Mouse (Mus musculus): ENCODE results near the gene Ice2.

Ice2 gene

DNA sequence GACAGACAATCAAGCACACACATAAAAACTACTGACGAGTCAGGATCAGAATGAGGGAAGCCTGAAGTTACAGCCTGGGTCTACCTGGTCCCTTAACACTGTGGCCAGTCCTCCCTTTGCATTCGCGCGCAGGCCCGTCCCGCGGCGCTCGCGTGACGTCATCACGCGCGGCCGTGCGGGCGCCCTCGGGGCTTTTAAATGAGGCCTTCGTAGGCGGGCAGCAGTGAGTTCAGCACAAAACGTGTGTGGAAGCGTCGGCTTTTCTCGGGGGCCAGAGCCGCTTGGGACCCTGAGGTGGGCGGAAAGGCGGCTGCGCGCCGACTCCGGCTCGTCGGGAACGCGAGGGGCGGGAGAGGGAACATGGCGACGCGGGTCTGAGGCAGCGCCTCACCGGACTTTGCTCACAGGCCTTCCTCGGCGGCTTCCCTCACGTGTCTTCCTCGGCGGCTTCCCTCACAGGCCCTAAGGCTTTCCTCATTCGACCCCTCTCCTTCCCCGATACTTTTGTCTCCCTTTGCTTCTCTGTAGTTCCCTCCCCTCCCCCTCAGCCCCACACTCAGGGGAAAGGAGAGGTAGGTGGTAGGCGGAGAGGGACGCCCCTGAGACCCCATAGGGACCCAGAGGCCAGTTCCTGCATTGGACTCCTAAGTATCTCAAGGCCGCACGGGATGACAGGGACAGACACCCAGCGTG is at the start of gene Ice2:
Gene Ice2, plus strand, starts transcription at position 147 of the 693 bp plus-strand sequence.
- peak; percentile 73 for DNase-seq (ENCODE audit: low read depth, low spot score)

DNA sequence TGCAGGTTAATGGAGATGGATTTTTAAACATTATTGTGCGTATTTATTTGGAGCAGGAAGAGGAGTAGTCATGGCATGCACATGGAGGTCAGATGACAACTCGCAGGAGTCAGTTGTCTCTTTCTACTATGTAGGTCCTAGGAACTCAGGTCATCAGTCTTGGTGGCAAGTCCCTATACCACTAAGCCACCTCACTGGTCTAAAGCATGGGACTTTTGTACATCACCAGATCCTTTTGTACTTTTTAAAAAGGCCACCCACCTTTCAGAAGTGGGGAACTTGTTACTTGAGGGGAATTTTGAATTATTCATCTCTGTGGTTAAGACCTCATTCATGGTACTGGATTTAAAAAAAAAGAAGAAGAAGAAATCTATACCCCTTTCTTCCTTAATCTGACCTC is 48.2 kb upstream of the Ice2 start:
- no peak for DNase-seq (ENCODE audit: low read depth, low spot score)

DNA sequence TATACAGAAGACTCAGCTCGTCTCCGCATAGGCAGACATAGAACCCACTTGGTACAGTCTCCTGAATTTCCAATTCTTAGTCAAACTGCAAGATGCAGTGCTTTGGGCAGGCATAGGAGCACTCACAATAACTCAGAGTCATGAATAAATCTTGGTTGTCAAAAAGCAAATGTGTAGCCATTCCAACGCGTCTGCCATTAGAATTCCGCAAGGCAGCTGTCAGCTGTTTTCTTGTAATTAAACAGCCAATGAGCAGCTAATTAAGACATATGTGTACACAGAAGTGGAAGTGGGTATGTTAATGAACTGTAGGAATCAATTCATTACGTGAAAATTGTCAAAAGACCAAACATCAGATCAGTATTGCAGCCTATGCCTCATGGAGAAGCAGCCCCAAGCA is 43.5 kb upstream of the Ice2 start:
- DNase-seq (ENCODE audit: low read depth, low spot score), result no peak

DNA sequence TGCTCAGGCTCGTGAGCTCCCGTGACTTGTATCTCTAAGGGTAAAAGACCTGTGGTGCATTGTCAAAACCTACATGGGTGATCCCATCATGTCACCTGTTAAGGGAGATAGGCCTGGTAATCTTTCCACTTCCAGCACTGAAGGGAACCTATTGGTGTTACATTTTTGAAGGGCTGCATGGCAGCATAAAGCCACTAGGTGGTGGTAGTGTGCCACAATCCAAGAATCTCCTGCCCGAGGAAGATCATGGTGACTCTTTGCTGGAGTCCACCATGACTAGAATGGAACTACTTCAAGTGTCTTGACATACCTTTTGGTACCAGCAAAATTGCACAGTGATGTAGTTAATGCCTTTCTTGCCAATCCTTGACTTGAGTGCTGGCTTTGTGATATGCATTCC is 39.9 kb upstream of the Ice2 start:
- DNase-seq (ENCODE audit: low read depth, low spot score), result peak; percentile 55

DNA sequence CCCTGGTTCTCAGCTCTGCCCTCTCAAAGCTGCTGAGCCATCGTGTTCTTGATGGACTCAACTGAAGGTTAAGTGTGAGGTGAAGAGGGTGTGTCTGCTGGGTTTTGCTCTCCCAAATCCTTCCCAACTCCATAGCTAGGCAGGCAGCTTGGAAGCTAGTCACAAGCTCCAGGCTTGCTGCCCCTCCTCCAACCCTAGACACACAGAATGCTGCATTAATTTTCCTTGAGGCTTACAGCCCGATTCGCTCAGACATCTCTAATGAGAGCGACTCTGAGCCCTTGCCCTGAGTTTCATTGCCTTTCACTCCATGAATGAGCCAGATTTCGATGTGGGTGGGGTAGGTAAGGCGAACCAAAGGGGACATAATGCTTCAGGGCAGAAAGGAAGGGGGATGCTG is 38.9 kb upstream of the Ice2 start:
- no peak for DNase-seq (ENCODE audit: low read depth, low spot score)

DNA sequence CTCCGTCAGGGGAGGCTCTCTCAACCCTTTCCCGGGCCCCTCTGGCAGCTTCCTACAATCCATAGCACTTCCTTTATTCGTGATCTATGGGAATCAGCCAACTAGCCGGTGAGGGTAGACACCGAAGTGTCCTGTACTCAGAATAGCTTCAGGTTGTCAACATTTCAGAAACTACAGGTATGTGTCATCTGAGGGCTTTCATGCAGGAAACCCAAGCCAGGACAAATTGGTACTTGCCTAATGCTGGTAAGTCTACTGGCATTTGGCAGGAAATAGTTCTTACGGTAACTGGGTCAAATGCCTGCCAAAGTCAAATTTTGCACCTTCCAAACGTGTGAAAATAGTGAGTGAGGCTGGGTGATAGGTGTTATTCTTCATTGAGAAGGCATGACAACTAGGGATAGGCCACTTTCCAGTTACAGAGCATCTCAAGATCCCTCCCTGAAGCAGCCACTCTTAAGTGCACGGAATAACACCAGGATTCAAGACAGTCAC is 35.7 kb upstream of the Ice2 start:
- no peak for DNase-seq (ENCODE audit: low read depth, low spot score)

DNA sequence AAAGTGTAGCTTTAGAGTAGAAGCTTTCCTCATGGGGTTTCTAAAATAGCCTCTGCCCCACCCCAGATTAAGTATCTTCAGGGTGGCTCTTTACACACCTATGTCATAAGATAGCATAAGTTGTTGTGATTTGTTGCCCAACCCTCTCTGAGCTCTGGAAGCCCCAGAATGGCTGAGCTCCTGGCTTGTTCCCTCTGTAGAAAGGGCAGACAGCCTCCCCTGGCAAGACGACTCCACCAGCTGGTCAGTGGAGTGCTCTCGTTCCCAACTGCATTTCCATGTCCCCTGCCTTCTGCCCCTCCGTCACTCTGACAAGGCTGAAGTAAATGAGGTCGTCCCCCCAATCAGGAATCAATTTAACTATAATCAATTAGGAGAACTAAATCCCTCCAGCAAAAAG is 34.9 kb upstream of the Ice2 start:
- no peak for DNase-seq (ENCODE audit: low read depth, low spot score)

DNA sequence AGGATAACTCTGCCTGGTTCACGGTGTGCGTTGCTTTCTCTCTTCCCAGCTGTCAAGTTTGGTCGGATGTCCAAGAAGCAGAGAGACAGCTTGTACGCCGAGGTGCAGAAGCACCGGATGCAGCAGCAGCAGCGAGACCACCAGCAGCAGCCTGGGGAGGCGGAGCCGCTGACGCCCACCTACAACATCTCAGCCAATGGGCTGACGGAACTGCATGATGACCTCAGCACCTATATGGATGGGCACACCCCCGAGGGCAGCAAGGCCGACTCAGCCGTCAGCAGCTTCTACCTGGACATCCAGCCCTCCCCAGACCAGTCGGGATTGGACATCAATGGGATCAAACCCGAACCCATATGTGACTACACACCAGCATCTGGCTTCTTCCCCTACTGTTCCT is 33.6 kb upstream of the Ice2 start:
- peak; percentile 16 for DNase-seq (ENCODE audit: low read depth, low spot score)

DNA sequence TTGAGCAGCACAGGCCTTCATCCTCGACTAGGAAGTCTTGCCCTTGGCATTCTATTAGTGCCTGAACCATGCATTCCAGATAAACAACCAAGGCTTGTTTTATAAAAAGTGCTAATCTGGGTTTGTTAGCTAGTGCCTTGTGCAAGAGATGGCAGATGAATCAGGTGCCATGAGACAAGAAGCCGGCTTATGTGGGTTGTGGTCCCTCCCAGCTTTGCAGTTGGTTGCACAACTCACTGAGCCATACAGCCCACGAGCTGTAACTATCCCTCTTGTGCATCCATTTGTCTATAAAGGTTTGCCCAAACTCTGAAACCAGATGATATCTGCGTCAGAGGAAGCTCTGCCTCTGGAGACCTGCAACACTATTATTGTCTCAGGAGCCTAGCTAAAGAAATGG is 30.7 kb upstream of the Ice2 start:
- DNase-seq (ENCODE audit: low read depth, low spot score), result no peak

DNA sequence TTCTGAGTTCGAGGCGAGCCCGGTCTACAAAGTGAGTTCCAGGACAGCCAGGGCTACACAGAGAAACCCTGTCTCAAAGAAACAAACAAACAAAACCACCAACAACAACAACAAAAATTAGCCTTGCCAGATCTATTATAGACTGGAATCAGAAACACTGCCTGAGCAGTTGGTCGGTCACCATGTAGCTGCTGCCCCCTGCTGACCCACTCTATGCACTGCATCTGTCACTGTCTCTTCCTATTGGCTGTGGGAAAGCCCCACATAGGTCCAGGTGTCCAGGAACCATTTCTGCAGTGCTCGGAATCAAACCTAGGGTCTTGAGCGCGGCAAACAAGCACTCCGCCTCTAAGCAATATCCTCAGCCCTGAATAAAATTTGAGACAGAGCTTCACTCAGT is 29.6 kb upstream of the Ice2 start:
- peak; percentile 68 for DNase-seq (ENCODE audit: low read depth, low spot score)

DNA sequence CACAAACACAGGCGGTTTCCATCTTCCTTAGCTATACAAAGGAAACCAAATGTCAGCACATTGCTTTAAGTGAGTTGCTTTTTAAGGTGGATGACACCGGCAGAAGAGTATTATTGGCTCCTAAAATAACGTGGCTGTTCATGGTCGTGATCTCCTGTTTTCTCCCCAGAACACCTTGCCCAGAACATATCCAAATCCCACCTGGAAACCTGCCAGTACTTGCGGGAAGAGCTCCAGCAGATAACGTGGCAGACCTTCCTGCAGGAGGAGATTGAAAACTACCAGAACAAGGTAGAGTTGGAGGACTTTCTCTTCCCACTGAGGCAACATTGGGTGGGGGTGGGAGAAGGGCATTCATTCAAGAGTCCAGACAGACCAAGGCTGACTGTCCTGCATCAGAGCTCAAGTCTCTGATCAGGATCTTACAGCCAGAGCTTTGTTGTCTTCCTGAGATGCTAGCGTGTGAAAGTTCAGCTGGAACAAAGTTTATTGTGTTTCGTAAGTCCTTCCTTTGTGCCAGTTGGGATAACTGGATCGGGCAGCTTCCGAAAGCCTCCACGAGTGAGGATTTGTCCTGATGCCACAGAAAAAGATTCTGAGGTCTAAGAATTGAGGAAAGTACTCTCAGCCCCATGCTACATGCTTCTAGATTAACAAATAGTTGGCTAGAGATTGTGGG is 26.5 kb upstream of the Ice2 start:
- DNase-seq (ENCODE audit: low read depth, low spot score), result no peak

DNA sequence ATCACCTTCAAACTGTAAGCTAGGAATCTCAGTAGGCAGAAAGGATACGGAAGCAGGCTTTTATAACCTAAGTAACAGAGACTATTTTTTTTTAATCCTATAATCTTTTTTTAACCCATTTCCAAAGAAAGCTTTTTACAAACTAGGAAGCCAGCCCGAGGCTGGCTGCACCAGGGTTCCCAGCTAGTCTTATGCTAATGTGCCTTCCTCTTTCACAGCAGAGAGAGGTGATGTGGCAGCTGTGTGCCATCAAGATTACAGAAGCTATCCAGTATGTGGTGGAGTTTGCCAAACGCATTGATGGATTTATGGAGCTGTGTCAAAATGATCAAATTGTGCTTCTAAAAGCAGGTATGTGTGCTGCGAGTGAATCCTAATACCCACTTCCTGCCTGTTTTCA is 24.8 kb upstream of the Ice2 start:
- no peak for DNase-seq (ENCODE audit: low read depth, low spot score)

DNA sequence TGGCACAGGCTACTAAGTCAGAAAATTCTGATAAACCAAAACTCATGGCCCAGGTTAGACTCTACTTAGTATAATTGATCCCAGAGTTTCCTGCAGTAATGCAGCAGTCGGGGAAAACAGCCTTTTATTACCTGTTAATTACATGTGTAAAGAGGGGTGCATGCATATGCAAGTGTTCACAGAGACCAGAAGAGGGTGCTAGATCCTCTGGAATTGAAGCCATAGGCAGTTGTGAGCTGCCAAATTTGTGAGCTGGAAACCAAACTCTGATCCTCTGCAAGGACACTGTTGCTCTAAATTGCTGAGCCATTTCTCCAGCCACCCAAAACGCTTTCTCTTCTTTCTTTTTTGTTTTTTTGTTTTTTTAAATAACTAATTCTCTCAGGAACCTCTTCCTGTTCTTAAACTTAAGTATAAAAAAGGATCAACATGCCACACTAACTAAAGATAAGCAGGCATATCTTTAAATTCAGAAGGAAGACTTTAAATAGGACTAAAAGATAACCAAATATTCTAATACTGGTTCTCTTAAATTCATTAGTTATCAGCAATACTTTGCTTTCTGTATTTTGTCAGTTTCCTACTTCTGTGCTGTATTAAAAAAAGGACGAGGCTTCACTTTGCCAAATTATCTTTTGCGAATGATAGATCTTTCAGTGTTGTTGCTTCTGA is 20.6 kb upstream of the Ice2 start:
- DNase-seq (ENCODE audit: low read depth, low spot score), result no peak

DNA sequence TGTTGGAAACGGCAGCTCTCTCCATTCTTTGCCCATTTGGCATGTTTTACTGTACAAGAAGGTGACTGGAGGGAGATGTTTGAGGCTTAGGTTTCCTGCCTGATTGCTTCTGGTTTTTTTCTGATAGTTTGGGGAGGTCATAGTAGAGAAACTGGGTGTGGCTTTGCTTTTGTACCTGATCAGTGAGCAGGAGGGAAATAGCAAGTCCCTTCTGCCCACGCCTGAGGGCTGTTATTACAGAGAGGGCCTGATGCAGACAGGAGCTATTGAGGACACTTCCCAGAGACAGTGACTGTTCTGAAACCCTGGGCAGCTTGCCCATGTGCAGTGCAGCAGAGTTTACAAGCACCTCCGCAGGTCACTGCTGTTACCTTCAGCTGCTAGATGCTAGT is 20.1 kb upstream of the Ice2 start:
- DNase-seq (ENCODE audit: low read depth, low spot score), result no peak

DNA sequence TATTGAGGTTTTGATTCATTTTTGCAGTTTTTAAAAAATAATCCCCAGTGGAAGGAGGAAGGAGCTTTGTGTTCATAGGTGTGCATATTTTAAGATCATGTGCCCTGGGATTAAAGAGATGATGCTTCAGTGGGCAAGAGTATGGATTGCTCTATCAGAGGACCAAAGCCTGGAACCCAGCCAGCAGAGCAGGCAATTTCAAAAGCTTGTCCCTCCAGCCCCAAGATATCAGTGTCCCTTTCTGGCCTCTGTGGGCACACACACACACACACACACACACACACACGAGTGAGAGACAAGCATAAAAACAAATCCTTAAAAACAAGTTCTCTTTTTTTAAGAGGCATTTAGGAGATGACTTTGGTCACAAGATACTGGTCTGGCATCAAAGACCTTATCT is 17.2 kb upstream of the Ice2 start:
- no peak for DNase-seq (ENCODE audit: low read depth, low spot score)

DNA sequence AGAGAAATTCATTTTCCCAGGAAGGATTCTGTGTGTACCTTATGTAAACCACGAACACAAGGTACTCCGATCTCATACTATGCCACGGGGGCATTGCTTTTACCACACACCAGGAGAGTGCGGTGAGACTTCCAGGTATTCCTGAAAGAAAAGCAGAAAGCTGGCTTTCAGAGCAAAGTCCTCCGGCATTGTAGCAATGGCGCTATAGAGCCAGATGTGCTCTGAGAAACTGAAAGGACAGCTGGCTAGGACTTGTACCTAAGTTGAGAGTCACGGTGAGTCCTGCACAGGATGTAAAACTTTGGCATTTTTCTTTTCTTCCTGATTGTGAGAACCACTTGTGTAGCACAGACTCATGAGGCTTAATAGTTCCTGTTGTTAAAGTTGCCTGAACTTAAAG is 16.0 kb upstream of the Ice2 start:
- DNase-seq (ENCODE audit: low read depth, low spot score), result no peak

DNA sequence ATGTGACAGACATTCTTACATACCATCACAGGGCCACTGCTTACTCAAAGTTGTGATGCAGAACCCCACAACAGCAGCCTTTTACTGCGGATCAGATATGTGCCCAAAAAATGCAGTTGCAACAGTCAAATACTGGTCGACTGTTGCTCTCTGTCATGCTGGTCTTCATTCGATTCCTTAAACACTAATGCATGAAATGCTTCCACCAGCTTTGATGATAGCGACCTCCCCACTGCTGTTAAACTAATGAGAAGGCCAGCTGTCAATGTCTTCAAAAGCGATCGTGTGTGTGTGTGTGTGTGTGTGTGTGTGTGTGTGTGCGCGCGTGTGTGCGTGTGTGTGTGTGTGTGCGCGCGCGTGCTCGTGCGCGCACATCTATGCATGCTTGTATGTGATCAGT is 13.2 kb upstream of the Ice2 start:
- no peak for DNase-seq (ENCODE audit: low read depth, low spot score)

DNA sequence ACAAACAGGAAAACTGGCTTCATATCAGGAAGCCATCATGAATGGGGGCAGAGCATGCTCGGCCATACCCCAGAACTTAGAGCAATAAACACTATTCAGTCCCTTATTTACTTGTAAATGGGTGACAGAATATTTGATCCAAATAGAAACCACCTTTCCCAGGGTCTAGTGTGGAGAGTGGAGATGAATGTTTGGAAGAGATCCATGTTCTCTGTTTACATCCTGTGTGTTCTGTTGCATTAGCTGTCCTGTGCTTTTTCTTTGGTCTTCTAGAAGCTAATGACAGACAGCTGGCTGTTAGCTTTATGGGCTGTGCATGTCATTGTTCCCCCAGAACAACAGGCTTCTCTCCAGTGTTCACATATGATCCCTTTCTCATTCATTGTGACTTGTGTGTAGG is 12.8 kb upstream of the Ice2 start:
- DNase-seq (ENCODE audit: low read depth, low spot score), result no peak

DNA sequence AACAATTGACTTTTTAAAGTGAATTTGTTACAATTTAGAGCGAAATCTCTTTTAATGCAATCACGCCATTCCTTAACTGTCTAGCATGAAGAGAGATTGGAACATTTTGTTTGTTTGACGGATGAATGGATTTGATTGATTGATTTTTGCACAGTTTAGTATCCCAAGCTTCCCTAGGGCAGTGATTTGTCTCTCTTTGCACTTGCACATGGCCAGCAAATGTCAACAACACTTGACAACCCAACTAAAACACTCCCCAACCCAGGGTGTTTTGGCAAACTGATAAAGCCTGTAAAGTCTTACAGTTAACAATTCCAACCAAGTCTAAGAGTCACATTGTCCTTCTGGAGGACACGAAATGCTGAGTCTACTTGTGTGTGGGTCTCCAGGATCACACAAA is 10.4 kb upstream of the Ice2 start:
- no peak for DNase-seq (ENCODE audit: low read depth, low spot score)

DNA sequence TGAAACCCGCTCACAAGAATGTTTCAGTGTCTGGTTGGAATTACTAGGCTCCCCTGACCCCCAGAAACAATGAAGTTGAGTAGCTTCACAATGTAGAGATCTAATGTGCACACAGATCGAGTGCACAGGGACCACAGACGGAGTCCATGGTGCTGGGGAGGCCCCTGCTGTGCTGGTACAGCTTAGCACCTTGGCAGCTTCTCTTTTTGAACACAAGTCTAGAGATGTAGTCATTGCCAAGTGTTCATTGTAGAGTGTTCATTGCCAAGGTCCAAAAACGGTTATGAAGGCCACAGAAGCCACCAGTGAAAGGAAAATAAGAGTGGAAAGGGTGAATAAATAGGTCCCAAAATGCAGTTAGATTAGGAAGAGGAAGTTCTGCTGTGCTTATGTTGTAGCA is 7.1 kb upstream of the Ice2 start:
- no peak for DNase-seq (ENCODE audit: low read depth, low spot score)

DNA sequence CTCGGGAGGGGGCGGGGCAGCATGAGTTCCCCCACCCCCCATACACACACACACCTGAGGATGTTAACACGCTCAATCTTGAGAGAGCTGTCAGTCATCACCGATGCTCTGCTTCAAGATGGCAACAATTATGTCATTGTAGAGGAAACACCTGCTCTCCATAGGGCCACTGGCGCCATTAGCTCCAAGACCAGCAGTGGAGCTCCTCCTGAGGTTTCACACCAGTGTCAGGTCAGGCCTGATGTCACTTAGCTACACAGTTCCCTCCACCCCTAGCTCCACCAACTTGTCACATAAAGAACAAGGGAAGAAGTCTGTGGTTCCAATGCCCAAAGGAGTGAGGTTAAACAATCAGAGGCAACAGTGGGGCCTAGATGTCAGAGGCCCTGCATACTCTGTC is 3.5 kb upstream of the Ice2 start:
- DNase-seq (ENCODE audit: low read depth, low spot score), result no peak

DNA sequence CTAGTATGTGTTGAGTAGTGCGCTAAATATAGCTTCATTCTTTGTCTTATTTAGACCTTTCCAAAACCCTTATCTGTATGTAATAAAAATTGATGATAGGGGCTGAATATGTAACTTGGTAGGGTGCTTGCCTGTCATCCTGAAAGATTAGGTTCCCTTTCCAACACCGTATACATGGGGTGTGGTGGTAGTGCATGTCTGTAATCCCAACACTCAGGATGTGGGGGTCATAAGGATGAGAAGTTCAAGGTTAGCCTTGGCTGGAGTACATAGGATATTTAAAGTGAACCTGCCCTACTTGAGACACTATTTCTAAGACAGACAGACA is 310 bp upstream of the Ice2 start:
- DNase-seq (ENCODE audit: low read depth, low spot score), result no peak

DNA sequence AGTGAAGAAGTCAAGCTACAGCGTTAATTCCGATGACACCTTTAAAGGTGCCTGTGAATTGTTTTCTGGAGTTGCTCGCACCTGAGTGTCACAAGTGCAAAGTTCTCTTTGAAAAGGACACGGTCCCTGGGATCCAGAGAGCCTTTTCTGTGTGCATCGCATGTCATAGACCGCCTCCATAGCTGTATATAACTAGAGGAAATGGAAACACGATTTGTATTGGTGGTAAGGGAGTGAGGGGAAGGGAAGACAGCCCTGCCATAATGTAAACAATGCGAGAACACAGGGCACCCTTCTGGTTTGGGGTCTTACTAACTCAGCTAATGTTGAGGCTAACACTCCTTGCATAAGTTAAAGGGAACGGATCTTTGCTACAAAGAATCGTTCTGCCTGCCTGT is 746 bp downstream of the Ice2 start:
- no peak for DNase-seq (ENCODE audit: low read depth, low spot score)
